Mouse (Mus musculus): Measurements from ENCODE around the gene Pam.

DNA sequence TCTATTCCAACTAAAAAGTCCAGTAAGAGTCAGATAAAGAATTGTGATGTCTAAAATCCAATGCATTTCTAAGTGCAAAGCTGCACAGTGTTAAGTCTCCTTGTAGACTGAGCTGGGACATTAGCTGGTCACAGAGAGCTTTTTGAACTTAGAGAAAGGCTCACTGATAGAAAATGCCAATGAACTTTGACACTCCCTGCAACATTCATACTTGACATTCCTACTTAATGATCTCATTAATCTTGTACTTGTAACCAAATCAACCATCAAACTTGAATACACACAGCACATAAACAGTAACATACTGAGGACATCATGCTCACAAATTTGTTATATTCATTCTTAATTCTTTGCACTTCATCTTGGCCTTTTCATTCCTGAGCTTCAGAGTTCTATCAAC, 335.6 kb downstream of the Pam start:
- TF ChIP-seq CTCF (IDR thresholded peaks at IDR 0.05; ENCODE audit: borderline replicate concordance, insufficient read depth, low read depth, low read length) (no peak), POLR2A (IDR thresholded peaks at IDR 0.05; ENCODE audit: borderline replicate concordance, insufficient read depth, low read length) (no peak)

Measured in cerebellum, adult 2 months (tissue).